In genomic region chr19:8756635-8757387, GRCm38 (mm10) we compare ENCODE assay signal across 8 mouse cellular contexts. TPM values are rescaled to one million over a fixed set of nuclear protein-coding genes. Genes with fewer than 3 reads are reported as not detected.
DNase-seq lines count a peak whose midpoint lies in the region; ATAC-seq lines count a peak whose summit lies in the region.

TSS of gene Nxf1 (plus strand) at chr19:8757073.

- H3K4me1 ChIP-seq in intestine, embryonic 14.5 days (replicated peaks; ENCODE audit: control insufficient read depth, insufficient read depth, low read length) = peaks cover 10% of the 10 kb centered on the region; the same call in 1 of the 2 replicates

- no peaks in the 10 kb centered on the region for H3K9me3 ChIP-seq in intestine, embryonic 14.5 days (ENCODE audit: control insufficient read depth, low read length)

- peak; percentile 91 for ATAC-seq in intestine, embryonic 14.5 days (replicated peaks; ENCODE audit: low FRiP score, low TSS enrichment, low read depth)

- H3K36me3 ChIP-seq in intestine, embryonic 14.5 days (ENCODE audit: control insufficient read depth, insufficient read depth, low read length) = peaks cover 41% of the 10 kb centered on the region

- peak within 1 kb of the TSS; percentile 88 for H3K9ac ChIP-seq in intestine, embryonic 14.5 days (ENCODE audit: low read length)

- no peaks in the 10 kb centered on the region for H3K27me3 ChIP-seq in intestine, embryonic 14.5 days (replicated peaks; ENCODE audit: control insufficient read depth, insufficient read depth, low read length)

- peak within 1 kb of the TSS; percentile 83 for H3K4me2 ChIP-seq in intestine, embryonic 14.5 days (ENCODE audit: low read length)

- under 1% methylated on average over 74 of the region's 75 CpGs for WGBS in intestine, embryonic 14.5 days

- peak; percentile 95 for DNase-seq in adipocyte (ENCODE audit: low spot score)
- peak; percentile 97 for DNase-seq in embryo, embryonic 10 days (ENCODE audit: low spot score)
- peak; percentile 94 for DNase-seq in gastrocnemius, postnatal 14 days
- DNase-seq in intestine, embryonic 14.5 days (ENCODE audit: low spot score) = peak; percentile 95
- DNase-seq in left cerebral cortex, postnatal 14 days (ENCODE audit: low spot score in 2 of 2) = peak; percentile 92 to 95
- DNase-seq in mesoderm, embryonic 11.5 days (ENCODE audit: low read depth, low spot score) = peak; percentile 96
- peak; percentile 90 for DNase-seq in right cerebral cortex, postnatal 36 days (ENCODE audit: low spot score in 2 of 2)
- peak; percentile 92 for DNase-seq in yolk sac, embryonic 10.5 days (ENCODE audit: low spot score)

- H3K4me3 ChIP-seq in intestine, embryonic 14.5 days (ENCODE audit: low read depth, low read length) = peak within 1 kb of the TSS; percentile 90

- intact Hi-C loops in gastrocnemius, postnatal 14 days (cut with DNase I; ENCODE audit: low total_unique reads) = no loop called here
- intact Hi-C loops in left cerebral cortex, postnatal 14 days (cut with DNase I) = no loop called here

- H3K27ac ChIP-seq in intestine, embryonic 14.5 days (ENCODE audit: low read depth) = peak within 1 kb of the TSS; percentile 91

RNA-seq across cellular contexts. Expression of gene Nxf1, which starts in this region (rescaled TPM):
- 10 to 100 TPM; 32.5 to 33.2 TPM for total RNA-seq in gastrocnemius, postnatal 14 days (2021)
- polyA plus RNA-seq in intestine, embryonic 14.5 days (2014; fragmentation: Nextera tagmentation; extraction: Ambion mirVana) = 168 and 172 TPM in 2 replicates
- total RNA-seq in left cerebral cortex, postnatal 14 days (2021) = 10 to 100 TPM; 61.9 to 73.6 TPM

Comparison
In these comparisons a context has a peak if more than half of its experiments do, and no peak if none do; other contexts are left out.
1. Peak in every context shown above with its lines: DNase-seq, ATAC-seq, H3K4me3 ChIP-seq and H3K27ac ChIP-seq.